Mouse (Mus musculus): ENCODE data around the gene Cyp46a1. TPM values are rescaled to one million over a fixed set of nuclear protein-coding genes. Genes with fewer than 3 reads are reported as not detected.

The Cyp46a1 gene
- total and polyA plus RNA-seq, 2 experiments from 2014 or later, result 36.3 to 46.2 TPM

DNA sequence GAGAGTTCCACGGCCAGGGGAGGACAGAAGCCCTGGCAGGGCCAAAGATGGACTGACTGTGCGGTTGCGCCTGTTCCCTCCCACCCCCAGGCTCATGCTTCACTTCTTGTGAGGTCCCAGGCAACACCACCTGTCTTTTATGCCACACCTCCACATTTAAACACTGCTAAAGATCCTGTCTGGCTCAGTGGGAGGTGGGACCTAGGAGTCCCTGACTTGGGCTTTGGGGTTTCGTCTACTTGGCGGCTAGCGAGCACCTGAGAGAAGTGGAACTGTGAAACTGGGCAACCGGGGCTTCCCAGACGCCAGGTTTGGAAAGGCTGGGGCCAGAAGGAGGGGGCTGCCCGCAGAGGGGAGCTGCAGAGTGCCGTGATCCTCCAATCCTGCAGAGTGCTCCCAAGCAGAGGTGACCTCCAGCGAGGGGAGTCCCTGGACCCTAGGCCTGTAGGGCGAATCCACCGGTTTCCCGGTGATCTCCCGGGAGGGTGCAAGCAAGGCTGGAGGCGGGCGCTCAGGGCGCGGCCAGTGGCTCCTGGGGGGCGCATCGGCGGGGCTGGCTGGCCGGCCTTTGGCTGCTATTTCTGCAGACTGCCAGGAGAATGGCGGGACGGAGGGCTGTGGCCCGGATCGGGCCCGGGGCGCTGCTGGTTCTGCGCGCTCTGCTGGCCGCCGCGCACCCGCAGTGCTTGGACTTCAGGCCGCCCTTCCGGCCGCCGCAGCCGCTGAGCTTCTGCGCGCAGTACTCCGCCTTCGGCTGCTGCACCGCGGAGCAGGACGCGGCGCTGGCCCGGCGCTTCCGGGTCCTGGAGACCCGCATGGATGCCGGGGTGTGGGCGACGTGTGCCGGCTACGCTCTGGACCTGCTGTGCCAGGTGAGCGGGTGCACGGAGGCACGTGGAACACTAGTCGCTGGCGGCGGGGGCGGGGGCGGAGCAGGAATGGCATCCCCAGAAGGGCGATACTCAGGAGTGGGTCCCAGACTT is 28.1 kb upstream of the Cyp46a1 start, which contains the start of gene Hhipl1:
Hhipl1 (plus strand) TSS at position 459 of the 983 bp plus-strand sequence.
- H3K9me3 ChIP-seq (ENCODE audit: low read length), result no peaks in the 10 kb centered on the region
- 0 out of 2 replicates have a peak within 1 kb of the TSS, but pooled peaks have one; percentile 12 for H3K27ac ChIP-seq
- no peaks in the 10 kb centered on the region for H3K36me3 ChIP-seq (ENCODE audit: insufficient read depth, low read length)
- no peaks in the 10 kb centered on the region for H3K27me3 ChIP-seq (ENCODE audit: insufficient read depth, low read length)
- peak within 1 kb of the TSS; percentile 58 for H3K4me3 ChIP-seq (ENCODE audit: low read length)
- H3K4me2 ChIP-seq (ENCODE audit: low read depth, low read length), result peak within 1 kb of the TSS; percentile 90
- WGBS, result 4% methylated on average over 63 of the region's 67 CpGs
- TF ChIP-seq CTCF (IDR thresholded peaks at IDR 0.05; ENCODE audit: low read depth), result no peak
- peak; percentile 69 for ATAC-seq
- H3K4me1 ChIP-seq (ENCODE audit: insufficient read depth, low read length), result 0 out of 2 replicates have a peak, but pooled peaks cover 3% of the 10 kb centered on the region
- peak; percentile 48 for DNase-seq (ENCODE audit: low spot score)
- peak within 1 kb of the TSS; percentile 72 for H3K9ac ChIP-seq (replicated peaks; ENCODE audit: low read length)

GRCm38 (mm10) chr12:108307553-108307952 is 26.6 kb upstream of the Cyp46a1 start:
- H3K36me3 ChIP-seq (ENCODE audit: insufficient read depth, low read length), result no peaks in the 10 kb centered on the region
- 31% methylated on average over 14 of the region's 14 CpGs for WGBS
- H3K4me1 ChIP-seq (ENCODE audit: insufficient read depth, low read length), result 0 out of 2 replicates have a peak, but pooled peaks cover 3% of the 10 kb centered on the region
- H3K27ac ChIP-seq, result no peak overlapping the region
- H3K4me3 ChIP-seq (ENCODE audit: low read length), result no peak overlapping the region
- ATAC-seq (no peak), DNase-seq (ENCODE audit: low spot score) (peak; percentile 52)
- TF ChIP-seq CTCF (IDR thresholded peaks at IDR 0.05; ENCODE audit: low read depth), result peak; percentile 72
- no peak overlapping the region for H3K4me2 ChIP-seq (ENCODE audit: low read depth, low read length)
- H3K9ac ChIP-seq (replicated peaks; ENCODE audit: low read length), result no peak overlapping the region
- H3K27me3 ChIP-seq (ENCODE audit: insufficient read depth, low read length), result no peaks in the 10 kb centered on the region
- H3K9me3 ChIP-seq (ENCODE audit: low read length), result no peaks in the 10 kb centered on the region

DNA sequence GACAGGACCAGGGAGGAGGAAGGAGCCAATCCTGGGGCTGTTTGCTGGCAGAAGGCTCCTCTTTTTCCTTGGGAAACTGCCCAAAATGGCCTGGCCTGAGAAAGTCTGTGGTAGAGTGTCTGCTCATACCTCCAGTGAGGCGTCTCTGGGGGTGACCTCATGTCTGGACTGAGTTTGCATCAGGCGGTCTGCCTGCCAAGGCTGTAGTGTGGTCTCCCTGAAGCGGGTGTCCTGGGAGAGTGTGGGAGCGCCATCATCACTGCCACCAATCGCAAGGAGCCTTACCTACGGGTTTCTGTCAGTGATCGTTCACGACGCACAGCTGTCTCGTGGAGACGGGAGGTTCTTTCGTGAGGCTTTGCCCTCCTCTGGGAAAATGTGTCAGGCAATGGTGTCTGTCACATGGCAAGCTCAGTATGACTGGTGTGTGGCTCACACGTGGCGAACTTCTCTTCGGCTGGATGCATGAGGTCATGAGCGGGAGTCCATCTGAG is 25.8 kb upstream of the Cyp46a1 start:
- no peak for DNase-seq (ENCODE audit: low spot score)
- WGBS, result 75% methylated on average over 16 of the region's 16 CpGs

DNA sequence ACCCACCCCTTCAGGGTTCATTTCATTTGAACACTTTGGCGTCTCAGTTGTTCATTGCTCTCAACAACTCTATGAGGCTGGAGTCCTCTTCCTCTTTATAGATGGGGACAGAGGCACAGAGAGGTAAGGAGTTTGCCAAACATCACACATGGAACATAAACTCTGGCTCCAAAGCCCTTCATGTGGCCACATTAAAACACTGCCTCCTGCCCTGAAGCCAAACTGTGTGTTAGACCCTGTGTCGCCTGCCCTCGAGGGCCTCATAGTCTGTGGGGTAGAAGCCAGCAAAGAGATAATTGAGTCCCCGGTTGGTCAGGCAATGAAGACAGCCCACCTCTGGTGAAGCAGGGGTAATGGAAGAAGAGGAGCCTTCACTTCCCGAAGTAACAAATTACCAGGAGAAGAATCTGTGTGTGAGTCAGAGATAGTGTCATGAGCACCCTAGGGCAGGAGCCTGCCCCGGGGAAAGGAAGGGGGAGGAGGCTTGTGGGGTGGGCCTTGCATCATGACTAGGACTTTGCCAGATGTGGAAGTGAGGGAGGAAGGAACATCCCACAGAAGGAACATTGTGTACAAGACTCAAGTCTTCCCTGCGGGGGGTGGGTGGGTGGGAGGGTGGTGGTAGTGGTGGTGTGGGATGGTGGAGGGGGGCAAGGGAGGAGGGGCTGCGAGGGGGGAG is 24.9 kb upstream of the Cyp46a1 start:
- no peak overlapping the region for H3K4me2 ChIP-seq (ENCODE audit: low read depth, low read length)
- H3K4me3 ChIP-seq (ENCODE audit: low read length), result no peak overlapping the region
- H3K4me1 ChIP-seq (ENCODE audit: insufficient read depth, low read length), result 0 out of 2 replicates have a peak, but pooled peaks cover 3% of the 10 kb centered on the region
- no peak for TF ChIP-seq CTCF (IDR thresholded peaks at IDR 0.05; ENCODE audit: low read depth)
- H3K27me3 ChIP-seq (ENCODE audit: insufficient read depth, low read length), result no peaks in the 10 kb centered on the region
- WGBS, result 61% methylated on average over 8 of the region's 8 CpGs
- H3K9me3 ChIP-seq (ENCODE audit: low read length), result no peaks in the 10 kb centered on the region
- DNase-seq (ENCODE audit: low spot score) (no peak), ATAC-seq (no peak)
- no peaks in the 10 kb centered on the region for H3K36me3 ChIP-seq (ENCODE audit: insufficient read depth, low read length)
- no peak overlapping the region for H3K9ac ChIP-seq (replicated peaks; ENCODE audit: low read length)
- H3K27ac ChIP-seq, result no peak overlapping the region

More for the DNA sequence above, 25.8 kb upstream of the Cyp46a1 start:
- H3K4me2 ChIP-seq (ENCODE audit: low read depth, low read length), result no peak overlapping the region
- H3K9ac ChIP-seq (replicated peaks; ENCODE audit: low read length), result no peak overlapping the region
- ATAC-seq, result no peak
- H3K27me3 ChIP-seq (ENCODE audit: insufficient read depth, low read length), result no peaks in the 10 kb centered on the region
- no peak for TF ChIP-seq CTCF (IDR thresholded peaks at IDR 0.05; ENCODE audit: low read depth)
- no peaks in the 10 kb centered on the region for H3K36me3 ChIP-seq (ENCODE audit: insufficient read depth, low read length)
- H3K4me3 ChIP-seq (ENCODE audit: low read length), result no peak overlapping the region
- no peak overlapping the region for H3K27ac ChIP-seq
- 0 out of 2 replicates have a peak, but pooled peaks cover 3% of the 10 kb centered on the region for H3K4me1 ChIP-seq (ENCODE audit: insufficient read depth, low read length)
- no peaks in the 10 kb centered on the region for H3K9me3 ChIP-seq (ENCODE audit: low read length)

GRCm38 (mm10) chr12:108310041-108310440 is 24.1 kb upstream of the Cyp46a1 start:
- Histone ChIP-seq H3K27me3 (ENCODE audit: insufficient read depth, low read length) (no peaks in the 10 kb centered on the region), H3K27ac (no peak overlapping the region), H3K4me3 (ENCODE audit: low read length) (no peak overlapping the region), H3K9ac (replicated peaks; ENCODE audit: low read length) (no peak overlapping the region), H3K9me3 (ENCODE audit: low read length) (no peaks in the 10 kb centered on the region), H3K36me3 (ENCODE audit: insufficient read depth, low read length) (no peaks in the 10 kb centered on the region), H3K4me2 (ENCODE audit: low read depth, low read length) (no peak overlapping the region), H3K4me1 (ENCODE audit: insufficient read depth, low read length) (0 out of 2 replicates have a peak, but pooled peaks cover 3% of the 10 kb centered on the region)
- DNase-seq (ENCODE audit: low spot score), result no peak
- 87% methylated on average over 4 of the region's 4 CpGs for WGBS
- no peak for ATAC-seq
- no peak for TF ChIP-seq CTCF (IDR thresholded peaks at IDR 0.05; ENCODE audit: low read depth)

GRCm38 (mm10) chr12:108310456-108311027 is 23.6 kb upstream of the Cyp46a1 start:
- H3K9me3 ChIP-seq (ENCODE audit: low read length), result no peaks in the 10 kb centered on the region
- H3K4me1 ChIP-seq (ENCODE audit: insufficient read depth, low read length), result 0 out of 2 replicates have a peak, but pooled peaks cover 3% of the 10 kb centered on the region
- H3K27me3 ChIP-seq (ENCODE audit: insufficient read depth, low read length), result no peaks in the 10 kb centered on the region
- WGBS, result 63% methylated on average over 7 of the region's 7 CpGs
- H3K9ac ChIP-seq (replicated peaks; ENCODE audit: low read length), result no peak overlapping the region
- no peak overlapping the region for H3K4me2 ChIP-seq (ENCODE audit: low read depth, low read length)
- H3K4me3 ChIP-seq (ENCODE audit: low read length), result no peak overlapping the region
- DNase-seq (ENCODE audit: low spot score), result no peak
- H3K27ac ChIP-seq, result no peak overlapping the region
- TF ChIP-seq CTCF (IDR thresholded peaks at IDR 0.05; ENCODE audit: low read depth), result no peak
- ATAC-seq, result no peak
- no peaks in the 10 kb centered on the region for H3K36me3 ChIP-seq (ENCODE audit: insufficient read depth, low read length)

All from hindbrain, postnatal 0 days (tissue).